Mouse (Mus musculus) liver, adult 2 months (tissue): ENCODE measurements around the gene Ankrd11. TPM values are rescaled to one million over a fixed set of nuclear protein-coding genes. Genes with fewer than 3 reads are reported as not detected.

Experiments
- DNase-seq: peaks from one replicate; pipeline ENCODE4 v3.0.0-alpha.2; 2011; ENCODE audit warnings: low read depth, low spot score; ENCODE audit errors: extremely low read depth
- H3K27ac ChIP-seq: fragments of 200-500 bp; replicated peaks from 2 replicates; pipeline ENCODE4 v1.5.1; 2012; ENCODE audit warnings: low read depth, mild to moderate bottlenecking, control low read depth, inconsistent platforms, low read length; ENCODE audit not compliant: insufficient read depth
- H3K27me3 ChIP-seq: fragments of 200-500 bp; 2 replicates; pipeline ENCODE4 v1.6.1; 2012; ENCODE audit warnings: mild to moderate bottlenecking, moderate library complexity, low read length, inconsistent platforms; ENCODE audit not compliant: control insufficient read depth, insufficient read depth
- H3K36me3 ChIP-seq: fragments of 200-500 bp; 2 replicates; pipeline ENCODE4 v1.6.1; 2012; ENCODE audit warnings: low read length, inconsistent platforms; ENCODE audit not compliant: control insufficient read depth, insufficient read depth
- H3K4me1 ChIP-seq: fragments of 200-500 bp; 2 replicates; pipeline ENCODE4 v1.6.1; 2011; ENCODE audit warnings: low read length; ENCODE audit not compliant: control insufficient read depth, insufficient read depth
- H3K4me3 ChIP-seq: fragments of 200-500 bp; 2 replicates; pipeline ENCODE4 v1.5.1; 2011; ENCODE audit warnings: low read depth, mild to moderate bottlenecking, control low read depth, low read length, moderate library complexity; ENCODE audit not compliant: insufficient read depth
- H3K79me2 ChIP-seq: fragments of 200-500 bp; 2 replicates; pipeline ENCODE4 v1.6.1; 2012; ENCODE audit warnings: inconsistent platforms, mild to moderate bottlenecking, low read length, moderate library complexity; ENCODE audit not compliant: control insufficient read depth, insufficient read depth
- H3K9ac ChIP-seq: fragments of 200-500 bp; 2 replicates; pipeline ENCODE4 v1.6.1; 2012; ENCODE audit warnings: low read depth, mild to moderate bottlenecking, control low read depth, inconsistent platforms, low read length
- CTCF ChIP-seq: fragments of 200-500 bp; IDR thresholded peaks from 2 replicates; pipeline ENCODE4 v1.5.1; 2011; ENCODE audit warnings: low read depth, low read length, control low read depth
- POLR2A ChIP-seq: fragments of 200-500 bp; IDR thresholded peaks from 2 replicates; pipeline ENCODE4 v1.6.1; 2011; ENCODE audit warnings: low read length, control low read depth; ENCODE audit not compliant: insufficient read depth; ENCODE audit errors: extremely low read depth
- WGBS: fragments of 180-500 bp; shearing (Covaris S2); methylation state at CpG from one replicate; pipeline ENCODE4 v1.1.7; 2018; 5-methylcytosine and 5-hydroxymethylcytosine counted together
- polyA plus RNA-seq: library from polyadenylated mRNA; depleted of rRNA; stranded (reverse); fragments of >200 nt; gene quantifications from 2 replicates; pipeline ENCODE4 v1.2.3, GENCODE M21; 2012
- total RNA-seq: library from RNA; depleted of rRNA; stranded (reverse); fragments of >200 nt; gene quantifications from 2 replicates; pipeline ENCODE4 v1.2.3, GENCODE M21; 2014

The Ankrd11 gene
- total and polyA plus RNA-seq, 2 experiments = 22.1 to 28.3 TPM

DNA sequence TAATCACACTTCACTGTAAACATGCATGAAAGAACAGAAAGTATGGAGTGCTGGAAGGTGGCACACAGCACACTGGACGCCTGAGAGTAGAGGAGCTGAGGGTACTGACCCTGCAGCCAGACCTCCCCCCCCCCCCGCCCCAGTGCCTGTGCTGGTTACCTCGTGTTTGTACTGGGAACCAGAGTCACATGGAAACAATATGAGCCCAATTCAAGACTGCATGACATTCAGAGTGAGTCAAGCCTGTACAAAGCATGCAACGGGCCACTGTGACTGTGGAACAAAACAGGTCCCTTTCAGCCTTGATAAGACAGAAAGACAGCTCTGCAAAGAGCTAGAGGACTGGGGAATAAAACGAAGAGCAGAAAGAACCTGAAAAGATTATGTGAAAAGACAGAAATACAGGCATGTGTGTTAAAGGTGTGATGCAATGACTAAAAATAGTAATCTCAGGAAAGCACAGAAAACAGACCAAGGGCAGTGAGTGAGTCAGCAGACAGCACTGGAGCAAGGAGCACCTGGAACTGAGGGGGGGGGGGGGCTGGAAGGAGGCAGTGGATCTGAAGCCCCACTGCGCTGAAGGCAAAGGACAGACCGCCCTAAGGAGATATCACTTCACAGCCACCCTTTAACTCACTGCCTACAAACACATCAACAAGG is 118.5 kb downstream of the Ankrd11 start:
- WGBS = 34% methylated on average over 7 of the region's 7 CpGs
- peak; percentile 77 for DNase-seq
- no peaks in the 10 kb centered on the region for H3K27me3 ChIP-seq
- H3K27ac ChIP-seq = peak overlapping the region; percentile 76
- TF ChIP-seq CTCF = no peak
- TF ChIP-seq POLR2A = no peak
- peak overlapping the region; percentile 51 for H3K9ac ChIP-seq
- peaks cover 53% of the 10 kb centered on the region for H3K79me2 ChIP-seq
- H3K36me3 ChIP-seq = no peaks in the 10 kb centered on the region
- no peak overlapping the region for H3K4me3 ChIP-seq
- H3K4me1 ChIP-seq = peaks cover 23% of the 10 kb centered on the region

DNA sequence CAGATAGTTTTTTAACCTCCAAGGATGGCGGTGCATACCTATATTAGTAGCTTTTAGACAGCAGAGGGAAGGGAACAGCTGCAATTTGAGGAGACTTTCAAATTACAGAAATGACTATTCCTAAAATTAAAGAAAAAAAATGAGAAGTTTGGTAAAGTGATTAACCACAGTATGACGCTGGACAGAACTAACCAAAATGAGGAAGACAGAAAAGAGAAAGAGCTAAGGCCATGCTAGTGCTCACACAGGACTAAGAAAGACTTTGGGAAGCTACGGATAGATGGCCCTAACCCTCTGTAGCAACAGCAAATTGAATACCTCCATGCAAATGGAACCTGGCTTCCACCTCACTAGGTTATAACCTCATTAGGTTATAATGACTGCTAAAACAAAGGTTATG is 119.1 kb downstream of the Ankrd11 start:
- no peak overlapping the region for H3K9ac ChIP-seq
- H3K4me1 ChIP-seq = peaks cover 25% of the 10 kb centered on the region
- H3K79me2 ChIP-seq = peaks cover 59% of the 10 kb centered on the region
- H3K36me3 ChIP-seq = no peaks in the 10 kb centered on the region
- no peak overlapping the region for H3K4me3 ChIP-seq
- no peak overlapping the region for H3K27ac ChIP-seq
- no peak for TF ChIP-seq POLR2A
- no peak for TF ChIP-seq CTCF
- 67% methylated on average over 3 of the region's 3 CpGs for WGBS
- no peaks in the 10 kb centered on the region for H3K27me3 ChIP-seq
- DNase-seq = peak; percentile 40

DNA sequence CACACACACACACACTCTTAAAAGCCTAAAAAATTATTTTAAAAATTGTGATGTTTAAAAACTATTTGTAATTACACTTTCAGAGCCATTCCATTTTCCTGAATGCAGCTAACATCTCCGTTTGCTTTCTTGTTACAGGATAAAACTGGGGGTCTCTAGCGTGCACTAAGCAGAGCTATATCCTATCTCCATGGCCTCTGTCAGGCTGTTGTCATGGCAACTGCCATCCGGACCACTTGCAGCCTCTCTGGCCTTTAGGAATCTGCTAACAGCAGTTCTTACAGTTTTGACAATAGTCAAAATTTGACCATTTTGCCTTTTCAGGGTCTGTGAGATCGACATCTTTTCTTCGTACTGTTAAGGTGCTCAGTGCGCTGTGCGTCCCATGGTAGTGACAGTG is 121.2 kb downstream of the Ankrd11 start:
- no peak overlapping the region for H3K27ac ChIP-seq
- no peak for DNase-seq
- peaks cover 29% of the 10 kb centered on the region for H3K4me1 ChIP-seq
- H3K36me3 ChIP-seq = 0 out of 2 replicates have a peak, but pooled peaks cover under 1% of the 10 kb centered on the region
- no peaks in the 10 kb centered on the region for H3K27me3 ChIP-seq
- H3K79me2 ChIP-seq = peaks cover 62% of the 10 kb centered on the region
- WGBS = 88% methylated on average over 7 of the region's 7 CpGs
- TF ChIP-seq POLR2A (no peak), CTCF (no peak)
- H3K9ac ChIP-seq = no peak overlapping the region
- H3K4me3 ChIP-seq = no peak overlapping the region

DNA sequence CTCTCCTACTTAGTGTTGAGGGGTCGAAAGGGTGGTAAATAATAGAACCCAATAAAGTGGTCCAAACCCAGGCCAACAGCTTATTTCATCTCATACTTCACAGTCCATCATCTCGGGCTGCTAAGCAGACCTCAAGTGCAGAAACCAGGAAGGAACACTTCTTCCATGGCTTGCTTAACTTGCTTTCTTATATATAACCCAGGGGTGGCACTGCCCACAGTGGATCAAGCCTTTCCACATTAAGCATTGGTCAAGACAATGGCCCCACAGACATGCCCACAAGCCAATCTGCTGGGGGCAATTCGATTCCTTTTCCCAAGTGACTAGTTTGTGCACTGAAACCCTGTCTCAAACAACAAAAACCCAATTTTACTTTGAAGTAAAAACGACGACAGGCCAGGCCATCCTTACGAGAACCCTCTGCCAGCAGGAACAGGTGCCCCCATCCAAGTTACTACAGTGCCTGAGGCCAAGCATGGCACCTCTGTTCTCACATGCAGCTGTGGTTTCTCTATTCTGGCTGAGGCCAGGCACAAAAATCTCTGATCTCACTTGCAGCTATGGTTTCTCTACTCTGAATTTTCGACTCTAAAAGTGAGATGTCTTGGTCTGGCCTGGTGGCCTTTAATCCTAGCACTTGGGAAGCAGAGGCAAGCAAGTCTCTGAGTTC is 123.5 kb downstream of the Ankrd11 start:
- H3K27ac ChIP-seq = 0 out of 2 replicates have a peak overlapping the region, but pooled peaks have one; percentile 14
- DNase-seq = no peak
- H3K4me3 ChIP-seq = no peak overlapping the region
- 67% methylated on average over 7 of the region's 7 CpGs for WGBS
- TF ChIP-seq CTCF (no peak), POLR2A (no peak)
- peaks cover 10% of the 10 kb centered on the region for H3K36me3 ChIP-seq
- H3K27me3 ChIP-seq = no peaks in the 10 kb centered on the region
- no peak overlapping the region for H3K9ac ChIP-seq
- H3K4me1 ChIP-seq = peaks cover 16% of the 10 kb centered on the region
- H3K79me2 ChIP-seq = peaks cover 71% of the 10 kb centered on the region

DNA sequence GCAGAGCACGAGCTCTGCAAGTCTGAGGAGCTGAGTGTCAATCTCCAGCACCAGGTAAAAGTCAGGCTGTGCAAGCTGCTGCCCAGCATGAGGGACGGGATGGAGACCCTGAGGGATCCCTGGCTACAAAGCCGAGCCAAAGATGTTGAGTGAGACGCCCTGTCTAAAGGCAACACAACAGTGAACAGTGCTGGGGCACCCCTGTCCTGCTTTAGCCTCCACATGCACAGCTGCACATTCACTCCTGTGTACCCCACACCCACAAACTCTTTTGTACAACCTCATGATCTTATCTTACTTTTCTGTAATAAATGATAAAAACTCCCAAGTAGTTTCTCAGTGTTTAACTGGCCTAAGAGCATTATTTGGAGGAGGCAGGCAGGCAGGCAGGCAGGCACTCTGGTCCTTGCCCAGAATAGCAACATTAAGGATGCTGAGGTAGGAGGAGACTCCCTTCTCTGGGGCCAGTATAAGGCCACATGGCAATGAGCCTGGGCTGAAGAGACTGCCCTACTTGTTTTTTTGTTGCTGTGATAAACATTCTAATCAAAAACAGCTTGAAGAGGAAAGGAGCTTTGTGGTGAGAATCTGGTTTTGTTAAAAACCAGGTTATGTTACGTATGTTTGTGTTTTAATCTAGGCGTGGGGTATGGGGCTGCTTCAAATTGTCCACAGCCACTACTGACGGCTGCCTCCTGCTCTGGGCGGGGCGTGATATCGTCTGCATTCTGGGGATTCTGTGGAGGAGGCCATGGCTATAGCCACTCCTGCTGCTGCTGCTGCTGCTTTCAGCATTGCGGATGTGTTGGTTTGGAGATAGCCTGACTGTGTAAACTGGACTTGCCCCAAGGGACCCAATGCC is 124.3 kb downstream of the Ankrd11 start:
- no peak overlapping the region for H3K4me3 ChIP-seq
- no peak overlapping the region for H3K27ac ChIP-seq
- TF ChIP-seq CTCF (no peak), POLR2A (no peak)
- peaks cover 13% of the 10 kb centered on the region for H3K36me3 ChIP-seq
- H3K9ac ChIP-seq = no peak overlapping the region
- no peaks in the 10 kb centered on the region for H3K27me3 ChIP-seq
- DNase-seq = no peak
- H3K4me1 ChIP-seq = peaks cover 13% of the 10 kb centered on the region
- H3K79me2 ChIP-seq = peaks cover 77% of the 10 kb centered on the region
- WGBS = 61% methylated on average over 11 of the region's 11 CpGs
